Mouse (Mus musculus): ENCODE data around the gene Gipc2. TPM values are rescaled to one million over a fixed set of nuclear protein-coding genes. Genes with fewer than 3 reads are reported as not detected.

Gene Gipc2
- polyA plus RNA-seq, 1 experiment from 2014 or later = 12.3 TPM

DNA sequence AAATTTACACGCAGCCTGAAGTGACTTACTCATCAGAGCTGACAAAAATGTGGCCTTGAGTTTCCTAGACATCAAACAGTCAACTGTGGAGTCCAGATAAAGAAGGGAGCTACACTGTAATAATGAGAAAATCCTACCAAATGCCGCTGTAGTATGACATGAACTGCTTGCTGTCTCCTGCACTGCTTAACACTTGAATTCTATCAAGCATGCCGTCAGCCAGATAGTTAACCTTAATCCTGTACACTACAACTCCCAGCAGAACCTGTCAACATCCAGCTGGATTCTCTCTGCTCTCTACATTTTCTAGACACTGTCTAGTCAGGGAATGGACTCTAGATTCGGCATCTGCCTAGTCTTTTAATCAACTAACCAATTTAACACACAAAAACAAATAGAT, 23.3 kb upstream of the Gipc2 start:
- Histone ChIP-seq H3K9ac (peak overlapping the region; percentile 28), H3K36me3 (peaks cover 35% of the 10 kb centered on the region), H3K9me3 (replicated peaks) (no peaks in the 10 kb centered on the region), H3K27ac (peak overlapping the region; percentile 40), H3K27me3 (no peaks in the 10 kb centered on the region), H3K4me3 (replicated peaks) (peak overlapping the region; percentile 37), H3K4me2 (peak overlapping the region; percentile 75), H3K4me1 (replicated peaks) (peaks cover 36% of the 10 kb centered on the region)
- DNase-seq = no peak
- WGBS (ENCODE audit: insufficient replicate concordance) = 33% methylated on average over 4 of the region's 4 CpGs
- ATAC-seq (ENCODE audit: low read depth) = no peak

- Histone ChIP-seq H3K4me3 (replicated peaks) (no peak overlapping the region), H3K4me2 (no peak overlapping the region), H3K27ac (no peak overlapping the region), H3K4me1 (replicated peaks) (peaks cover 31% of the 10 kb centered on the region), H3K36me3 (peaks cover 56% of the 10 kb centered on the region), H3K27me3 (no peaks in the 10 kb centered on the region), H3K9ac (no peak overlapping the region), H3K9me3 (replicated peaks) (no peaks in the 10 kb centered on the region)
- no peak for DNase-seq
- 79% methylated on average over 6 of the region's 6 CpGs for WGBS (ENCODE audit: insufficient replicate concordance)
- ATAC-seq (ENCODE audit: low read depth) = no peak
Measured at GRCm38 (mm10) chr3:152186106-152186505, 20.1 kb upstream of the Gipc2 start.

DNA sequence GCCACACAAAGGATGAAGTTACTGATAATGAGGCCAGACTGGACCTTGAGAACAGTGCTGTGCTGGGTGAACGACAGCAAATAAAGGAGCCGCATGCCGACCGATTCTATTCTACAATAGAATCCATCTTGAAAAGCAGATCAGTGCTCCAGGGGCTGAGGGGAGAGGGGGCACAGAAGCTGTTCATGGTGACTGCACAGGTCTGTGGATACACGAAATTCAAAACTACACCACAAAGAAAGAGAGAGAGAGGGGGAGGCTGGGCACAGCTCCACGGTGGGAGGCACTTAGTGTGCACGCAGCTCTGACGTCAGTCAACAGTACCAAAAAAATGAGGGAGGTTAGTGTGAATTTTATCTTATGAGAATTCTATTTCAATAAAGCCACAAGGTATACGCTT, 17.5 kb upstream of the Gipc2 start:
- 94% methylated on average over 9 of the region's 9 CpGs for WGBS (ENCODE audit: insufficient replicate concordance)
- no peak overlapping the region for H3K4me2 ChIP-seq
- H3K9me3 ChIP-seq (replicated peaks) = no peaks in the 10 kb centered on the region
- H3K9ac ChIP-seq = no peak overlapping the region
- ATAC-seq (ENCODE audit: low read depth) = no peak
- peaks cover 13% of the 10 kb centered on the region for H3K4me1 ChIP-seq (replicated peaks)
- H3K36me3 ChIP-seq = peaks cover 68% of the 10 kb centered on the region
- no peaks in the 10 kb centered on the region for H3K27me3 ChIP-seq
- no peak overlapping the region for H3K4me3 ChIP-seq (replicated peaks)
- H3K27ac ChIP-seq = no peak overlapping the region
- DNase-seq = no peak

DNA sequence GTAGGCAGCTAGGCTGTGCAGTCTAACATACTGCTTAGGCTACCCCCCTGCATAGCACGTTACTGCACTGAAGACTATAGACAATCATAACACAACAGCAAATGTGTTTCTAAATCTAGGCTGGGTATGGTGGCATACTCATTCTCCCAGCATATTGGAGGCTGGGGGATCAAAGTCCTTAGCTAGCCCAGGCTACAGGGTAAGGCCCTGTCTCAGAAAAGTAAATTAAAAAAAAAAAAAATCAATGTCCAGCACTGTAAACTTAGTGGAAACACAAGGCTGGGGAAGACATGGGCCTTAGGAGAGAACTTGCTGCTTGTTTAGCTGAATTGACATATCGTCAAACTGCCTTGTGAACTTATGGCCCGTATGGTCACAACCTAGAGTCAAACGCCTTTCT, 14.6 kb upstream of the Gipc2 start:
- peaks cover 7% of the 10 kb centered on the region; the same call in 1 of the 2 replicates for H3K4me1 ChIP-seq (replicated peaks)
- no peak overlapping the region for H3K4me3 ChIP-seq (replicated peaks)
- ATAC-seq (ENCODE audit: low read depth) (peak; percentile 56), DNase-seq (no peak)
- peaks cover 47% of the 10 kb centered on the region for H3K36me3 ChIP-seq
- no peak overlapping the region for H3K9ac ChIP-seq
- 89% methylated on average over 4 of the region's 4 CpGs for WGBS (ENCODE audit: insufficient replicate concordance)
- H3K4me2 ChIP-seq = no peak overlapping the region
- H3K9me3 ChIP-seq (replicated peaks) = no peaks in the 10 kb centered on the region
- peak overlapping the region; percentile 6; the same call in 1 of the 2 replicates for H3K27ac ChIP-seq
- H3K27me3 ChIP-seq = no peaks in the 10 kb centered on the region; the same call in 1 of the 2 replicates

DNA sequence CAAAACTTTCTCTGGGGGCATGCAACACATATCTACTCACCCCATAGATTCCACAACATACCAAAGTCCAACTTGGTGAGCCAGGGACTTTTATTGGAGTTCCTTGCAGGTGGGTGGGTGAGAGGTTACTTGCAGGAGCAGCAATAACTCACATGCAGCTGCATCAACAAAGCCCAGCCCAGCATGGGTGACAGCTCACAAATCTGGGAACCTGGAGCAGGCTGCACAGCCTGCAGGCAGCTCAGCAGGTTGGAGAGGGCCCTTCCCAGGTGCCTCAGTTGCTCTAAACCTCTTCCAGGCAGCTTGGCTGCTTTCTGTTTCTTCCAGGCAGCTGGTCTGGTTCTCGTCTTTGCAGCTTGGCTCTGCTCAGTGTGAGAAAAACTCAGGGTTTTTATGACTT, 13.3 kb upstream of the Gipc2 start:
- DNase-seq (no peak), ATAC-seq (ENCODE audit: low read depth) (no peak)
- Histone ChIP-seq H3K4me1 (replicated peaks) (peaks cover 7% of the 10 kb centered on the region; the same call in 1 of the 2 replicates), H3K36me3 (peaks cover 33% of the 10 kb centered on the region), H3K4me3 (replicated peaks) (no peak overlapping the region), H3K9ac (no peak overlapping the region), H3K27me3 (no peaks in the 10 kb centered on the region; the same call in 1 of the 2 replicates), H3K9me3 (replicated peaks) (no peaks in the 10 kb centered on the region), H3K27ac (peak overlapping the region; percentile 29; the same call in 1 of the 2 replicates), H3K4me2 (no peak overlapping the region)
- WGBS (ENCODE audit: insufficient replicate concordance) = 64% methylated on average over 1 of the region's 1 CpGs

DNA sequence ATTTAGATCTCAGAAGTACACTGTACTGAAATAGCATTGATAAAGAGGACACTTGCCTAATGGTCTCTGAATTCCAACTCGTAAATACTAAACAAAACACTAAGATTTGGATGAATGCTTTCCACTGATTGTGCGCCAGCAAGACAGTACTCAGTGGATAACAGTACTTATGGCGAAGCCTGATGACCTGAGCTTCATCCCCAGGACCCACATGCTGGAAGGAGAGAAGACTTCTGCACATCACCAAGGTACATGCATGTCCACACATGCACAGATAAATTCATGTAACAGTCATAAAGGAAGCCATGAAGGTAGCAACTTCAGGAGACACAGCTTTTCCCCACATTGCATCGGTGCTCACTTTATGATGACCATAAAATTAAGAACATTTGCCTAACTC, 12.8 kb upstream of the Gipc2 start:
- H3K4me1 ChIP-seq (replicated peaks) = peaks cover 7% of the 10 kb centered on the region; the same call in 1 of the 2 replicates
- no peak overlapping the region for H3K9ac ChIP-seq
- peaks cover 33% of the 10 kb centered on the region for H3K36me3 ChIP-seq
- no peaks in the 10 kb centered on the region; the same call in 1 of the 2 replicates for H3K27me3 ChIP-seq
- no peaks in the 10 kb centered on the region for H3K9me3 ChIP-seq (replicated peaks)
- ATAC-seq (ENCODE audit: low read depth) (no peak), DNase-seq (no peak)
- H3K4me3 ChIP-seq (replicated peaks) = no peak overlapping the region
- no peak overlapping the region for H3K27ac ChIP-seq
- 78% methylated on average over 4 of the region's 4 CpGs for WGBS (ENCODE audit: insufficient replicate concordance)
- H3K4me2 ChIP-seq = no peak overlapping the region

GRCm38 (mm10) chr3:152172322-152172935, 6.4 kb upstream of the Gipc2 start:
- no peak for DNase-seq
- H3K4me2 ChIP-seq = no peak overlapping the region
- H3K27me3 ChIP-seq = peaks cover 17% of the 10 kb centered on the region
- 67% methylated on average over 7 of the region's 7 CpGs for WGBS (ENCODE audit: insufficient replicate concordance)
- no peaks in the 10 kb centered on the region for H3K36me3 ChIP-seq
- H3K9me3 ChIP-seq (replicated peaks) = no peaks in the 10 kb centered on the region
- H3K9ac ChIP-seq = no peak overlapping the region
- H3K27ac ChIP-seq = no peak overlapping the region; the same call in 1 of the 2 replicates
- no peak overlapping the region for H3K4me3 ChIP-seq (replicated peaks)
- peaks cover 22% of the 10 kb centered on the region for H3K4me1 ChIP-seq (replicated peaks)
- no peak for ATAC-seq (ENCODE audit: low read depth)

GRCm38 (mm10) chr3:152171862-152172261, 5.8 kb upstream of the Gipc2 start:
- no peak overlapping the region for H3K4me3 ChIP-seq (replicated peaks)
- ATAC-seq (ENCODE audit: low read depth) (no peak), DNase-seq (no peak)
- H3K36me3 ChIP-seq = no peaks in the 10 kb centered on the region
- 58% methylated on average over 7 of the region's 7 CpGs for whole genome bisulfite sequencing (ENCODE audit: insufficient replicate concordance)
- no peak overlapping the region for H3K4me2 ChIP-seq
- peaks cover 22% of the 10 kb centered on the region for H3K27me3 ChIP-seq
- H3K4me1 ChIP-seq (replicated peaks) = peaks cover 26% of the 10 kb centered on the region
- H3K27ac ChIP-seq = no peak overlapping the region; the same call in 1 of the 2 replicates
- H3K9ac ChIP-seq = no peak overlapping the region
- no peaks in the 10 kb centered on the region for H3K9me3 ChIP-seq (replicated peaks)

DNA sequence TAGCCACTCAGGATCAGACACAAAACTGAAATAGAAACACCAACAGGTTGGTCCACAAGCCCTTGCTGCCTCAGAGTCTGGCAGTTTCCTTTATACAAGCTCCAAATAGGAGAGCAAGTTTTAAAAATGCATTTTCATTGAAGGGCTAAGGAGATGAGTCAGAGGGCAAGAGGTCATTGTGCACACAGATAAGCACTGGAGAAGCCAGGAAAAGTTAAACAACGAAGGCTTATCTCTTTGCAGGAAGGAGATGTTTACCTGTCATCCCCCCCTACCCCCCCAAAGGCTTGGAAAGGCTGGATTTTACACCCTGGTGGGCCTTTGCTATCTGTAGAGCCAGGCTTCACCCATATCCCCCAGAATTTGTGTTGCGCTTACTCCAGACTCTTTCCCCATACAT, 5.2 kb upstream of the Gipc2 start:
- Histone ChIP-seq H3K27me3 (peaks cover 28% of the 10 kb centered on the region), H3K27ac (peak overlapping the region; percentile 15; the same call in 1 of the 2 replicates), H3K4me2 (no peak overlapping the region), H3K9ac (no peak overlapping the region), H3K36me3 (no peaks in the 10 kb centered on the region), H3K4me3 (replicated peaks) (no peak overlapping the region), H3K9me3 (replicated peaks) (no peaks in the 10 kb centered on the region), H3K4me1 (replicated peaks) (peaks cover 30% of the 10 kb centered on the region)
- DNase-seq = no peak
- WGBS (ENCODE audit: insufficient replicate concordance) = 38% methylated on average over 2 of the region's 2 CpGs
- peak; percentile 52; the same call in 1 of the 2 replicates for ATAC-seq (ENCODE audit: low read depth)

DNA sequence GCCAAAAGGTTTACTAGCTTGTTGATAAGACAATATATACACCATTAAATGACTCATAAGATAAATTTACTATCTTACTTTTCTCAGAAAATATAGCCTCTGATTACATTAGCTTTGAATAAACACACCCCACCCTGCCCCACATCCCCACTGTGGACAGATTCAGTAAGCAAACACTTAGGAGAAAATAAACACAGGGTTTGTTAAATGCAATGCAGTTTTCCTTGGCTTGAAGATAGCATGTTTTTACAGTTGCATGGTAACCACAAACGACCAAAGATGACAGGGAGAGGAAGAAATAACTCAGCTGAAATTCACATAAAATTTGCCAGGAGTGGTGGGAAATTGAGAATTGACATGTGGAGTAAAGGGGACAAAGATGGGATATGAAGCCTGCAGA, 4.4 kb upstream of the Gipc2 start:
- no peaks in the 10 kb centered on the region for H3K36me3 ChIP-seq
- H3K27ac ChIP-seq = peak overlapping the region; percentile 2; the same call in 1 of the 2 replicates
- peaks cover 37% of the 10 kb centered on the region for H3K27me3 ChIP-seq
- no peak for DNase-seq
- H3K4me3 ChIP-seq (replicated peaks) = no peak overlapping the region
- no peaks in the 10 kb centered on the region for H3K9me3 ChIP-seq (replicated peaks)
- H3K4me1 ChIP-seq (replicated peaks) = peaks cover 38% of the 10 kb centered on the region
- no peak for ATAC-seq (ENCODE audit: low read depth)
- H3K9ac ChIP-seq = no peak overlapping the region
- 0% methylated on average over 1 of the region's 1 CpGs for WGBS (ENCODE audit: insufficient replicate concordance)
- no peak overlapping the region for H3K4me2 ChIP-seq

GRCm38 (mm10) chr3:152168007-152168406, 2.0 kb upstream of the Gipc2 start:
- no peak overlapping the region for H3K4me3 ChIP-seq (replicated peaks)
- WGBS (ENCODE audit: insufficient replicate concordance) = 86% methylated on average over 10 of the region's 10 CpGs
- ATAC-seq (ENCODE audit: low read depth) (no peak), DNase-seq (no peak)
- peaks cover 46% of the 10 kb centered on the region for H3K4me1 ChIP-seq (replicated peaks)
- H3K9me3 ChIP-seq (replicated peaks) = no peaks in the 10 kb centered on the region
- H3K27ac ChIP-seq = no peak overlapping the region
- H3K27me3 ChIP-seq = peaks cover 59% of the 10 kb centered on the region
- H3K4me2 ChIP-seq = no peak overlapping the region
- H3K9ac ChIP-seq = no peak overlapping the region
- H3K36me3 ChIP-seq = no peaks in the 10 kb centered on the region
